Mouse (Mus musculus) stomach, postnatal 0 days (tissue): ENCODE data around the gene Snx1.

Source experiments
- CTCF ChIP-seq: IDR thresholded peaks from 2 replicates; pipeline ENCODE4 v1.5.1; 2016; ENCODE audit warnings: antibody characterized with exemption, low read depth, mild to moderate bottlenecking, moderate library complexity
- EP300 ChIP-seq: optimal IDR thresholded peaks from 2 replicates; pipeline ENCODE3; 2016; ENCODE audit warnings: antibody characterized with exemption

- TF ChIP-seq CTCF (peak; percentile 28; the same call in 1 of the 2 replicates), EP300 (no peak)
Observed at GRCm38 (mm10) chr9:66160155-66160554, 33.8 kb upstream of the Snx1 start.
